Mouse (Mus musculus): ENCODE results near the gene F9. TPM values are rescaled to one million over a fixed set of nuclear protein-coding genes. Genes with fewer than 3 reads are reported as not detected.

Gene F9
- polyA plus RNA-seq, 1 experiment from 2014 or later = not detected

Other genes with a start within 250 kb of the F9 start
- 0.13 and 0.14 TPM in 2 replicates for gene Mcf2, start 179.6 kb downstream of the F9 start, polyA plus RNA-seq (2015; fragmentation: Nextera tagmentation; extraction: Ambion mirVana)

All from heart, embryonic 15.5 days (tissue).